Mouse (Mus musculus) CD4-positive, CD25-positive, alpha-beta regulatory T cell, adult 4 months (primary cell): Measurements from ENCODE around the gene Flt3l. TPM values are rescaled to one million over a fixed set of nuclear protein-coding genes. Genes with fewer than 3 reads are reported as not detected.
A peak's percentile ranks its signal among the peaks of the same experiment; 100 is the strongest.
"Not testable (repeated sequence)": the region's sequence is repeated elsewhere in the genome, so short reads cannot be mapped to it uniquely, and the experiment has no call there.

ENCODE experiments used
- ATAC-seq: one replicate; pipeline ENCODE4 v1.8.0; 2017
- polyA plus RNA-seq, 2 experiments: library from polyadenylated mRNA; unstranded; fragments of 100-300 nt; shearing (Covaris generic); gene quantifications; one replicate each; pipeline ENCODE4 v1.2.1; 2017

Gene Flt3l
- polyA plus RNA-seq, 2 experiments from 2014 or later = 89.0 to 91.7 TPM

GRCm38 (mm10) chr7:45122561-45123185, 13.6 kb downstream of the Flt3l start:
- no peak for ATAC-seq

GRCm38 (mm10) chr7:45121966-45122365, 14.3 kb downstream of the Flt3l start:
- no peak for ATAC-seq

GRCm38 (mm10) chr7:45121404-45121803, 14.8 kb downstream of the Flt3l start:
- peak; percentile 65 for ATAC-seq

GRCm38 (mm10) chr7:45119780-45120709, 16.2 kb downstream of the Flt3l start:
- ATAC-seq = no peak

- no peak for ATAC-seq
These were observed 17.9 kb downstream of the Flt3l start for GRCm38 (mm10) chr7:45118336-45118735.

GRCm38 (mm10) chr7:45117566-45117965, 18.7 kb downstream of the Flt3l start:
- ATAC-seq = no peak

- no peak for ATAC-seq
These were observed 22.8 kb downstream of the Flt3l start for GRCm38 (mm10) chr7:45113476-45113875.

- no peak for ATAC-seq
These were observed 23.7 kb downstream of the Flt3l start for GRCm38 (mm10) chr7:45112529-45112928.

- no peak for ATAC-seq
These were observed 24.3 kb downstream of the Flt3l start for GRCm38 (mm10) chr7:45111940-45112339.

GRCm38 (mm10) chr7:45110089-45110488, 26.1 kb downstream of the Flt3l start:
- ATAC-seq = not testable (repeated sequence)

- no peak for ATAC-seq
These were observed 29.1 kb downstream of the Flt3l start for GRCm38 (mm10) chr7:45107052-45107645.

GRCm38 (mm10) chr7:45106441-45106840, 29.8 kb downstream of the Flt3l start:
- ATAC-seq = no peak

- ATAC-seq = no peak
These were observed 30.7 kb downstream of the Flt3l start for GRCm38 (mm10) chr7:45105491-45105890.

GRCm38 (mm10) chr7:45104941-45105340, 31.3 kb downstream of the Flt3l start:
- ATAC-seq = no peak

GRCm38 (mm10) chr7:45103652-45104180, 32.5 kb downstream of the Flt3l start, which contains the start of gene Fcgrt:
Gene Fcgrt (minus strand): TSS chr7:45103851.
- no peak for ATAC-seq

- no peak for ATAC-seq
These were observed 33.2 kb downstream of the Flt3l start for GRCm38 (mm10) chr7:45102940-45103585.

- no peak for ATAC-seq
These were observed 33.8 kb downstream of the Flt3l start for GRCm38 (mm10) chr7:45102441-45102840.

GRCm38 (mm10) chr7:45100046-45100445, 36.2 kb downstream of the Flt3l start:
- ATAC-seq = no peak

- ATAC-seq = no peak
These were observed 37.5 kb downstream of the Flt3l start for GRCm38 (mm10) chr7:45098541-45099240.

- no peak for ATAC-seq
These were observed 38.8 kb downstream of the Flt3l start for GRCm38 (mm10) chr7:45097479-45097878.

- not testable (repeated sequence) for ATAC-seq
These were observed 40.3 kb downstream of the Flt3l start for GRCm38 (mm10) chr7:45095965-45096364.

- ATAC-seq = no peak
These were observed 40.9 kb downstream of the Flt3l start for GRCm38 (mm10) chr7:45095367-45095766.
